Mouse (Mus musculus) kidney, embryonic 15.5 days (tissue): ENCODE measurements around the gene Steap3. TPM values are rescaled to one million over a fixed set of nuclear protein-coding genes. Genes with fewer than 3 reads are reported as not detected.

Source experiments
- ATAC-seq: fragments of 200-750 bp; cut with Nextera tagmentation; replicated peaks from 2 replicates; pipeline ENCODE4 v1.8.0; 2017; ENCODE audit warnings: moderate TSS enrichment; ENCODE audit not compliant: low FRiP score
- H3K27ac ChIP-seq: fragments of 300-500 bp; sonication (generic); 2 replicates; pipeline ENCODE4 v1.5.1; 2015; ENCODE audit warnings: mild to moderate bottlenecking, inconsistent platforms
- H3K27me3 ChIP-seq: fragments of 300-500 bp; sonication (generic); 2 replicates; pipeline ENCODE4 v1.6.1; 2015; ENCODE audit warnings: inconsistent platforms
- H3K36me3 ChIP-seq: fragments of 300-500 bp; sonication (generic); 2 replicates; pipeline ENCODE4 v1.6.1; 2015; ENCODE audit warnings: inconsistent platforms
- H3K4me1 ChIP-seq: fragments of 300-500 bp; sonication (generic); 2 replicates; pipeline ENCODE4 v1.6.1; 2015; ENCODE audit warnings: inconsistent platforms
- H3K4me2 ChIP-seq: fragments of 300-500 bp; sonication (generic); 2 replicates; pipeline ENCODE4 v1.6.1; 2015; ENCODE audit warnings: moderate library complexity, mild to moderate bottlenecking, inconsistent platforms
- H3K4me3 ChIP-seq: fragments of 300-500 bp; sonication (generic); replicated peaks from 2 replicates; pipeline ENCODE4 v1.5.1; 2015; ENCODE audit warnings: mild to moderate bottlenecking, inconsistent platforms
- H3K9ac ChIP-seq: fragments of 300-500 bp; sonication (generic); 2 replicates; pipeline ENCODE4 v1.6.1; 2015; ENCODE audit warnings: mild to moderate bottlenecking, inconsistent platforms
- H3K9me3 ChIP-seq: fragments of 300-500 bp; sonication (generic); replicated peaks from 2 replicates; pipeline ENCODE4 v1.6.1; 2016; ENCODE audit warnings: inconsistent platforms
- WGBS: fragments of 180-500 bp; shearing (Covaris S2); methylation state at CpG from one replicate; pipeline ENCODE4 v1.1.7; 2015; ENCODE audit warnings: mixed read lengths; 5-methylcytosine and 5-hydroxymethylcytosine counted together
- polyA plus RNA-seq: library from polyadenylated mRNA; unstranded; fragments of >200 nt; fragmentation: Nextera tagmentation; extraction: Ambion mirVana; gene quantifications from 2 replicates; pipeline ENCODE4 v1.2.1, GENCODE M21; 2015

Steap3 gene
- polyA plus RNA-seq, 1 experiment from 2014 or later = 3.4 TPM

DNA sequence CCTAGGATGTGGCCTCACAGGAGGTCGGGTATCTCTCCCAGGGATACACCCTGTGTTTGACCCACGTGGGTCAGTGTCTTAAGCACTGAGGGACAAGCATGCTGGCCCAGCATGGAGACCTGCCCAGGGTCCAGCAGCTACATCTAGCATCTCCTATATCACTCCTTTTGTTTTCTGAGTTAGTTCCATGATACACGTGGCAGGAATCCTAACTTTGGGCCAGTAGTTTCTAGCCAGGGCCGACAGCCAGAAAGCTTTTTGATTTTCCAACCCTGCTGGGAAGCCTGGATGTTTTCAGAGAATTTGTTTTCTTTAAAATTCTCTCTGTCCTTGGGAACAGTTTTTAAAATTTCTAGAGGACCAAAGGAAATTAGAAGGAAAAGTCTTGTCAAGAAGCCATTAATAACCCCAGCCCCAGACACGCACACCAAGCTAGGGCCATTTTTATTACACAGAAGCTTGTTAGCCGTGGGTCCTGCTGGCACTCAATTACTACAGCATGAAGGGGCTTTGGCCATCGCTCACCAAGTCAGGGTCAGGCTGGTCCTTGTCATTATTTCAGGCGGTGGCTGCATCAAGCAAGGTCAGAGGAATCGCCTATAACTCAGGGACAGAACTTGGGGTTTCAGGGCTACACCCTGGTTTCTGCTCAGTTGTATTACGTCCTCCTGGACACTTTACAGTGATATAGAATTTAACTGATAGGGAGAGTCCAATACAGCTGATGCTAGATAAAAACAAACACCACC, 42.6 kb downstream of the Steap3 start:
- Histone ChIP-seq H3K27ac (no peak overlapping the region), H3K4me2 (no peak overlapping the region), H3K4me1 (peaks cover 8% of the 10 kb centered on the region), H3K9ac (no peak overlapping the region), H3K9me3 (no peaks in the 10 kb centered on the region), H3K4me3 (no peak overlapping the region), H3K27me3 (peaks cover 21% of the 10 kb centered on the region), H3K36me3 (no peaks in the 10 kb centered on the region)
- WGBS = 58% methylated on average over 10 of the region's 10 CpGs
- no peak for ATAC-seq

DNA sequence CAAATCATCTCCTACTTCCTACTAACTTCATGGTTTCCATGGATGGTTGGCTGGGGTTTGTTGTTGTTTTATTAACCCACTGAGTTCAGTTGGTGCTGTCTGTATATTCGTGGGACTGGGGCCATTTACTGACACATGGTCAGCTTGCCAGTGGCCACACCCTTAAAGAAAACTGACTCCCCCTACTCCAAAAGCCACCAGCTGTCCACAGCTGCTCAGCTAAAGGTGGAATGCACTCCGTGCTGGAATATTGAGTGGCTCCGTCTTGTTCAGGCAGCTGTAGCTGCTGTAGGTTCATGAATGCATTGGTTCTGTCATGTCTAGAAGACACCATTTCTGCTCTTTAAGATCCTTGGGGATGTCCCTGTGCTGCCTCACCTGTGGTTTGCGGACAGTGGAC, 48.9 kb downstream of the Steap3 start:
- WGBS = 51% methylated on average over 4 of the region's 4 CpGs
- Histone ChIP-seq H3K4me2 (no peak overlapping the region), H3K27me3 (peaks cover 24% of the 10 kb centered on the region), H3K36me3 (no peaks in the 10 kb centered on the region), H3K9me3 (no peaks in the 10 kb centered on the region), H3K9ac (no peak overlapping the region), H3K4me1 (peaks cover 8% of the 10 kb centered on the region; the same call in 1 of the 2 replicates), H3K4me3 (no peak overlapping the region), H3K27ac (no peak overlapping the region)
- ATAC-seq = 0 out of 2 replicates have a peak, but pooled peaks have one; percentile 26

DNA sequence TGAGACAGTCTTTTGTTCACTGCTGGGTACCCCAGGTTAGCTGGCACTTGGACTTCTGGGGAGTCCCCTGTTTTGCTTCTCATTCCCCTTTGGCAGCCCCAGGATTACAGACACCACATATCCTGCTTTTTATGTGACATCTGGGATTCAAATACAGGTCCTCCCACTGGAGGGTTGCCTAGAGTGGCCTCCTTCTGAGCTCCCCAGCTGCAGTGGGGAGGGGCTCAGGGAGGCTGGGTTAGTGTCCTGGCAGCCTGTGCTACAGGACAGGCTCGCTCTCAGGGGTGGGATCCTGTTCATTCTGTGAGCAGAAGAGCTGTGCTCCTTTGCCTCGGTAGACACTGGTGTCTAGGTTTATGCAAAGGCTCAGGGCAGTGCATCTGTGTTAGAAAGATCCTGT, 51.2 kb downstream of the Steap3 start:
- H3K4me2 ChIP-seq = no peak overlapping the region
- no peak overlapping the region for H3K27ac ChIP-seq
- ATAC-seq = no peak
- no peak overlapping the region for H3K9ac ChIP-seq
- no peaks in the 10 kb centered on the region for H3K36me3 ChIP-seq
- peaks cover 6% of the 10 kb centered on the region; the same call in 1 of the 2 replicates for H3K4me1 ChIP-seq
- no peak overlapping the region for H3K4me3 ChIP-seq
- WGBS = 34% methylated on average over 2 of the region's 2 CpGs
- H3K9me3 ChIP-seq = no peaks in the 10 kb centered on the region
- H3K27me3 ChIP-seq = peaks cover 15% of the 10 kb centered on the region

DNA sequence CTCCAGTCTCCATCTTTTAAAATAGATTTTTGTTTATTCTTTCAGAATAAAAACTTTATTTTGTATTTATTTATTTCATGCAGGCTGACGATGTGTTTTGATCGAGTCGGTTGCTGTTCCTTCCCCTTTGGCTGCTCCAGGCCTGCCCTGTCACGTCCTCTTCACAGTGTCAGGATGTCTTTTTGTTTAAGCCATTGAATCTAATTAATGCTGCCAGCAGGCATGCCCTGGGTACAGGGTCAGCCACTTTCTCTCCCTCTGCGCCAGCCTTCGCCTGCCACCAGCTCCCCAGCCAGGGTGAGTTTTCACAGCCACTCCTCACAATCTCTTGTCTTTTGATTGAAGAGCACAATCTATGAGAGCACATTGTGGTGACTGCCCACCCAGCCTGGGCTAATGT, 51.7 kb downstream of the Steap3 start:
- Histone ChIP-seq H3K27ac (no peak overlapping the region), H3K36me3 (no peaks in the 10 kb centered on the region), H3K4me1 (peaks cover 6% of the 10 kb centered on the region; the same call in 1 of the 2 replicates), H3K27me3 (peaks cover 12% of the 10 kb centered on the region), H3K9me3 (no peaks in the 10 kb centered on the region), H3K4me3 (no peak overlapping the region), H3K9ac (no peak overlapping the region), H3K4me2 (no peak overlapping the region)
- 74% methylated on average over 6 of the region's 6 CpGs for WGBS
- no peak for ATAC-seq

DNA sequence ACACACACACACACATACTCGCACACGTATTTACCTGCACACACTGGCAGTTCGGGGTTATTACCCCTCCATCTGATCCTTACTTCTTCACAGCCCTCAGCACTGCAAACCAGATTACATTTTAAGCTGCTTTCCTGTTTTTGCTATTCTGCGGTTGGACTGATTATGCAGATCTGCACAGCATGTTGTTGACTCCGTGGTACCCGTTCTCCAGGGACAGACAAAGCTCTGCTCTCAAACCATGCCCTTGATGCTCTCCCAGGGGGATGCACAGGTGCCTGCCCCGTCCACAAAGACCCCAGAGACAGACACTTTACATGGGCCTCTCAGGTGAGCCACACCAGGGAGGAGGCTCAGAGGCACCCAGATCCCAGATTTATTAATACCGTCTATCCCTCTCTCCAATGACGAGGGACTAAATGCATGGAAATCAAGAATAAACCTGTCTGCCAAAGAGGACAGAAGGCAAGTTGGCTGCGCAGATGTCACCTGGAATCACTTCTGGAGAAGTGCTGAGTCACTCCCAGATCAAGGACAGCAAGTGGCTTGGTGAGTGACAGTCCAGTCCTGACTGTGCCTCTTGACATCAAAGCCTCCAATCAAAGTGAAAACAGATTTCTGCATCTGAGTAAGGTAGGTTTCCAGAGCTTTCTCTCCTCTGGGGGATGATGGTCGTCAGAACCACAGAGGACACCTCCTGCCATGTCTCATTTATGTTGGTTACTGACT, 63.8 kb downstream of the Steap3 start:
- no peak for ATAC-seq
- 85% methylated on average over 11 of the region's 11 CpGs for WGBS
- H3K36me3 ChIP-seq = no peaks in the 10 kb centered on the region
- H3K4me3 ChIP-seq = no peak overlapping the region
- no peaks in the 10 kb centered on the region for H3K4me1 ChIP-seq
- no peak overlapping the region for H3K27ac ChIP-seq
- H3K4me2 ChIP-seq = no peak overlapping the region
- H3K9me3 ChIP-seq = no peaks in the 10 kb centered on the region
- H3K27me3 ChIP-seq = no peaks in the 10 kb centered on the region
- no peak overlapping the region for H3K9ac ChIP-seq

DNA sequence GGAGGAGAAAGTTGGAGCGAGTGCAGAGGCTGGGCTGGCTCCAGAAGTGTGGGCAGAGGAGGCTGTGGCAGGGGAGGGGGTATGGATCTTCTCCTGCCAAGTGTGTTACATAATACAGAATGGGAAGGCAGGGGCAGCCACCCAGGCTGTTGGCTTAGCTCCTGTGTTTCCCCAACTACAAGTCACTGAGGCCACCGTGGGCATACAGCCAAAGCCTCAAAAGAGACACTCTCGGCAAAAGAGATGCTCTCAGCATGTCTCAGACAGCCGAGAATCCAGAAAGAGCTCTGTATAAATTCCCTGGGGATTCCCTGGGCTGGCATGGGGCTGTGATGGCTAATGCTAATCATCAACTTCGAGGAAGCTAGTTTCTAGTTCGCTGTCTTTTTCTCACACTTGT, 64.9 kb downstream of the Steap3 start:
- H3K9ac ChIP-seq = no peak overlapping the region
- no peaks in the 10 kb centered on the region for H3K4me1 ChIP-seq
- H3K9me3 ChIP-seq = no peaks in the 10 kb centered on the region
- no peak for ATAC-seq
- no peak overlapping the region for H3K4me2 ChIP-seq
- H3K4me3 ChIP-seq = no peak overlapping the region
- H3K27ac ChIP-seq = no peak overlapping the region
- no peaks in the 10 kb centered on the region for H3K27me3 ChIP-seq
- 69% methylated on average over 6 of the region's 6 CpGs for whole genome bisulfite sequencing
- no peaks in the 10 kb centered on the region for H3K36me3 ChIP-seq

DNA sequence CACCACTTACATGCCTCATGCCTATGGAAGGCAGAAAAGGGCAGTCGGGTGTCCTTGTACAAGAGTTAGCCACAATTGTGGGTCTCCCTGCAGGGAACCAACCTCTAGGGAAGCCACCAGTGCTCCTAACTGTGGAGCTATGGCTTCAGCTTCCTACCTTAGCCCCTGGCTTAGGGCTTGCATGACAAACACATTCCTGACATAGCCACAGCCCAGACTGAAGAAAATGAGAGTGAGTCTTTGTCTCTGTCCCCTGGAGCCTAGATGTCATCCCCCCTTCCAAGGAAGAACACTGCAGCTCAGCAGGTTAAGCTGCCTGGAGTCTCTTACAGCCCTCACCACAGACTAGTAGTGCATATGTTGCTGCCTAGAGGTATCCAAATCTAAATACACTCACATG, 67.7 kb downstream of the Steap3 start:
- Histone ChIP-seq H3K9ac (no peak overlapping the region), H3K4me1 (no peaks in the 10 kb centered on the region), H3K27ac (no peak overlapping the region), H3K9me3 (no peaks in the 10 kb centered on the region), H3K4me3 (no peak overlapping the region), H3K4me2 (no peak overlapping the region), H3K36me3 (no peaks in the 10 kb centered on the region), H3K27me3 (no peaks in the 10 kb centered on the region; the same call in 1 of the 2 replicates)
- 60% methylated on average over 1 of the region's 1 CpGs for WGBS
- ATAC-seq = no peak

DNA sequence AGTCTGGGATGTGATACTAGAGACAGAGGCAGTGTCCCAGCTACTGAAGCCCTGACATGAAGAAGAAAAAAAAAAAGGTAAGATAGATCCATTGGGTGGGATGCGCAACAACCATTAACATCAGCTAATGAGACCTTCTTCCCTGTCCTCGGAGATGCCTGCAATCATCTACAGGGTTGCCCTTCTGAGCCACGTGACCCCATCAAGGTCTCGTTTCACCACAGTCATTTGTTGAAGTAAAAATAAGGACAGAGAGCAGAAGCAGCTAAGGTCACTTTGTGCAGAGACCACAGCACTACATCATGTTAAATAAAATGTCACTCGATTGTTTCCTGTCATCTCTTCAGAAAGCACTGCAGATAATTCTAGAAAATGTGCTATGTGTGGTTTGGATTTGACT, 68.7 kb downstream of the Steap3 start:
- no peak overlapping the region for H3K4me2 ChIP-seq
- WGBS = 64% methylated on average over 5 of the region's 5 CpGs
- H3K27me3 ChIP-seq = no peaks in the 10 kb centered on the region; the same call in 1 of the 2 replicates
- H3K9me3 ChIP-seq = no peaks in the 10 kb centered on the region
- H3K27ac ChIP-seq = no peak overlapping the region
- no peaks in the 10 kb centered on the region for H3K4me1 ChIP-seq
- ATAC-seq = no peak
- no peak overlapping the region for H3K9ac ChIP-seq
- no peak overlapping the region for H3K4me3 ChIP-seq
- no peaks in the 10 kb centered on the region for H3K36me3 ChIP-seq

DNA sequence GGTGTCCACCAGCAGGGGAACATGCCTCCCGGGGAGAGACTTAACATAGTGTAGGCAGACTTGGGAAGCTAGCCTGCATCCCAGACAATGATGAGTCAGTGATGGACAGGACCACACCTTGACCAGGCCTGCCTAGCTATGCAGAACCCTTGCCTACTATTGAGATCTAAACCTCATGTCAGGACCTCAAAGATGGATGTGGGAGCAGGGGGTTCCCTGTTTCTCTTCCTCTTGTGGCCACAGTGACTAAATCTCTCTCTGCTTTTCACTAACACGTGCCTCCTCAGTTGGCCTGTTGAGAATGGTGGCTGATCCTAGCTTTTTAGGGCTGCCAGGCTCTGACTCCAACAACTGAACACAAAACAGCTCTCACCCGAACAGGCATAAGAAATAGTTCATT, 70.0 kb downstream of the Steap3 start:
- Histone ChIP-seq H3K27me3 (no peaks in the 10 kb centered on the region; the same call in 1 of the 2 replicates), H3K27ac (no peak overlapping the region), H3K9me3 (no peaks in the 10 kb centered on the region), H3K9ac (no peak overlapping the region), H3K4me3 (no peak overlapping the region), H3K4me1 (no peaks in the 10 kb centered on the region), H3K4me2 (no peak overlapping the region), H3K36me3 (no peaks in the 10 kb centered on the region)
- WGBS = 68% methylated on average over 3 of the region's 3 CpGs
- ATAC-seq = no peak

DNA sequence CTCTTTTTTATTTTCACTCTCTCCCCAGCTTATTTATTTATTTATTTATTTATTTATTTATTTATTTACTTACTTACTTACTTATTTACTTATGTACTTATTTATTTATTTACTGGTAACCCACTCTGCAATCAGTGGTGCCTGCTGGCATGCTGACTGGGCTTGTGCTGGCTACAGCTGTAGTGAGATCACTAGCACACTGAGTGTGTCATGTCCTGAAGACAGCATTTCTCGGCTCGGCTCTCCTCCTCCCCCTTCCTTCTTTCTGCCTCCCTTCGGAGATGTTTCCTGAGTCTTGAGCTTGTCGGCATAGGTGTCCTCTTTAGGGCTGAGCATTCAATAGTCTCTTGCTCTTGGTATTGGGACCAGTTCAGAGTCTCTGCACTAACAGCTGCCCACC, 73.6 kb downstream of the Steap3 start:
- 85% methylated on average over 4 of the region's 4 CpGs for WGBS
- no peak overlapping the region for H3K4me3 ChIP-seq
- no peak for ATAC-seq
- no peaks in the 10 kb centered on the region for H3K36me3 ChIP-seq
- no peaks in the 10 kb centered on the region for H3K9me3 ChIP-seq
- no peaks in the 10 kb centered on the region for H3K4me1 ChIP-seq
- no peak overlapping the region for H3K4me2 ChIP-seq
- no peak overlapping the region for H3K9ac ChIP-seq
- H3K27ac ChIP-seq = no peak overlapping the region
- H3K27me3 ChIP-seq = no peaks in the 10 kb centered on the region; the same call in 1 of the 2 replicates

DNA sequence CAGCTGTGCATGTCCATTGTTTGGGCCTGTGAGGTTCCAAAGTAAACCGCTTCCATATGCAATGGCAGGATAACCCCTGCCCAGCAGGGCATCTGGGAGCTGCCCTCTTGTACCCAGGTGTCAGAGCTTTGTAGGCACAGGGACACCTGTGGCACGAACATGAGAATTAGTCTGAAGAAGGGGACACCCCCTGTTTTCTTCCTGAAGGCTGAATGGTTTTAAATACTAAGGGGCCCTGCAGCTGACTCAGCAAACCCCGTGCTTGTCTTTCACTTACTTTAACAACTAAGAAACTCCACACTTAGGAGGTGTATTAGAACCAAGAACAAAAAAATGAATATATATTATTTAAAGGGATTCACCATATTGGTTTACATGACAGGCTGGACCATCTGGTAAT, 74.4 kb downstream of the Steap3 start:
- no peak overlapping the region for H3K9ac ChIP-seq
- no peaks in the 10 kb centered on the region for H3K36me3 ChIP-seq
- ATAC-seq = no peak
- H3K27me3 ChIP-seq = no peaks in the 10 kb centered on the region; the same call in 1 of the 2 replicates
- H3K9me3 ChIP-seq = no peaks in the 10 kb centered on the region
- H3K4me1 ChIP-seq = no peaks in the 10 kb centered on the region
- H3K27ac ChIP-seq = no peak overlapping the region
- no peak overlapping the region for H3K4me3 ChIP-seq
- H3K4me2 ChIP-seq = no peak overlapping the region
- 67% methylated on average over 3 of the region's 3 CpGs for WGBS

DNA sequence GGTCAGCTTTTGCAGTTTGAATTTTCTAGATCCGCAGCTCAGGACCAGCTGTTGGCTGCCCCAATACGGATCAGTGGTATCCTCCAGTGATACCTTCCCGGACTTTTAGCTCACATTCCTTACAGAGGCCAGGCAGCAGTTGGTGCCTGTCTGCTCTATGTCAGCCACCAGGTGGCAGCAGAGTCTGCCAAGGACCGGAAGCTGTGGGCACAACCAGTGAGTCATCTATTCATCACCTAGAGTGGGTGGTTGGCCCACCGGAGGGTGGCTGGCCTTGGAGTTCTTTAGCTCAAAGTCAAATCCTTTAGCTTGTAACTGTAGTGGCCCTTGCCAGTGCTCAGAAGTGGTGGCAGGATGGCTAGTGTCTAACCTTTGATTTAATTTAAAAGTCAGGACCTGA, 75.3 kb downstream of the Steap3 start:
- Histone ChIP-seq H3K4me1 (no peaks in the 10 kb centered on the region), H3K27ac (no peak overlapping the region), H3K27me3 (no peaks in the 10 kb centered on the region; the same call in 1 of the 2 replicates), H3K36me3 (no peaks in the 10 kb centered on the region), H3K9me3 (no peaks in the 10 kb centered on the region), H3K4me3 (no peak overlapping the region), H3K4me2 (no peak overlapping the region), H3K9ac (no peak overlapping the region)
- peak; percentile 63 for ATAC-seq
- WGBS = 21% methylated on average over 5 of the region's 5 CpGs
